Mouse (Mus musculus): Measurements from ENCODE around the gene Oaf.

The Oaf gene

GRCm38 (mm10) chr9:43239712-43240593, at the start of gene Oaf:
Gene Oaf, minus strand, starts transcription at chr9:43239911.
- DNase-seq (ENCODE audit: low read depth) = peak; percentile 16

- peak; percentile 17 for DNase-seq (ENCODE audit: low read depth)
Measured at GRCm38 (mm10) chr9:43286870-43287269, 47.2 kb upstream of the Oaf start.

- DNase-seq (ENCODE audit: low read depth) = no peak
Measured at GRCm38 (mm10) chr9:43285281-43285680, 45.6 kb upstream of the Oaf start.

GRCm38 (mm10) chr9:43284284-43284683, 44.6 kb upstream of the Oaf start:
- DNase-seq (ENCODE audit: low read depth) = peak; percentile 65

- DNase-seq (ENCODE audit: low read depth) = no peak
Measured at GRCm38 (mm10) chr9:43273735-43274134, 34.0 kb upstream of the Oaf start.

GRCm38 (mm10) chr9:43271761-43272518, 32.2 kb upstream of the Oaf start:
- no peak for DNase-seq (ENCODE audit: low read depth)

- DNase-seq (ENCODE audit: low read depth) = no peak
Measured at GRCm38 (mm10) chr9:43270723-43271252, 31.1 kb upstream of the Oaf start.

- no peak for DNase-seq (ENCODE audit: low read depth)
Measured at GRCm38 (mm10) chr9:43269166-43269565, 29.5 kb upstream of the Oaf start.

- peak; percentile 13 for DNase-seq (ENCODE audit: low read depth)
Measured at GRCm38 (mm10) chr9:43267357-43267756, 27.6 kb upstream of the Oaf start.

GRCm38 (mm10) chr9:43265194-43265593, 25.5 kb upstream of the Oaf start:
- no peak for DNase-seq (ENCODE audit: low read depth)

GRCm38 (mm10) chr9:43263946-43264451, 24.3 kb upstream of the Oaf start:
- no peak for DNase-seq (ENCODE audit: low read depth)

- DNase-seq (ENCODE audit: low read depth) = no peak
Measured at GRCm38 (mm10) chr9:43262811-43263550, 23.3 kb upstream of the Oaf start.

GRCm38 (mm10) chr9:43262390-43262789, 22.7 kb upstream of the Oaf start:
- no peak for DNase-seq (ENCODE audit: low read depth)

GRCm38 (mm10) chr9:43261941-43262340, 22.2 kb upstream of the Oaf start:
- DNase-seq (ENCODE audit: low read depth) = no peak

GRCm38 (mm10) chr9:43261124-43261907, 21.6 kb upstream of the Oaf start:
- no peak for DNase-seq (ENCODE audit: low read depth)

GRCm38 (mm10) chr9:43260661-43261060, 20.9 kb upstream of the Oaf start:
- no peak for DNase-seq (ENCODE audit: low read depth)

- no peak for DNase-seq (ENCODE audit: low read depth)
Measured at GRCm38 (mm10) chr9:43253271-43253681, 13.6 kb upstream of the Oaf start.

- no peak for DNase-seq (ENCODE audit: low read depth)
Measured at GRCm38 (mm10) chr9:43252790-43253189, 13.1 kb upstream of the Oaf start.

- DNase-seq (ENCODE audit: low read depth) = peak; percentile 19
Measured at GRCm38 (mm10) chr9:43251786-43252185, 12.1 kb upstream of the Oaf start.

GRCm38 (mm10) chr9:43246738-43247180, 7.0 kb upstream of the Oaf start:
- DNase-seq (ENCODE audit: low read depth) = no peak

Measured in naive thymus-derived CD4-positive, alpha-beta T cell, adult 2 months (primary cell).